Mouse (Mus musculus) frontal cortex, postnatal 25 days (tissue): Measurements from ENCODE around the gene March4.
A peak's percentile ranks its signal among the peaks of the same experiment; 100 is the strongest.

ENCODE experiments used
- DNase-seq, 2 experiments: peaks; one replicate each; pipeline ENCODE4 v3.0.0; 2022; ENCODE audit warnings: low spot score in 2 of 2

March4 gene

GRCm38 (mm10) chr1:72530516-72531196 is 6.1 kb downstream of the March4 start:
- no peak for DNase-seq

GRCm38 (mm10) chr1:72529192-72529591 is 7.5 kb downstream of the March4 start:
- no peak for DNase-seq

GRCm38 (mm10) chr1:72523601-72524000 is 13.1 kb downstream of the March4 start:
- DNase-seq = no peak

GRCm38 (mm10) chr1:72510778-72511520 is 25.8 kb downstream of the March4 start:
- no peak for DNase-seq

GRCm38 (mm10) chr1:72509551-72509950 is 27.2 kb downstream of the March4 start:
- DNase-seq = no peak

- no peak for DNase-seq
Measured at GRCm38 (mm10) chr1:72507670-72508069, 29.1 kb downstream of the March4 start.

- DNase-seq = no peak
Measured at GRCm38 (mm10) chr1:72506202-72506601, 30.5 kb downstream of the March4 start.

GRCm38 (mm10) chr1:72497609-72498008 is 39.1 kb downstream of the March4 start:
- no peak for DNase-seq

- DNase-seq = no peak
Measured at GRCm38 (mm10) chr1:72493454-72493853, 43.3 kb downstream of the March4 start.

- no peak for DNase-seq
Measured at GRCm38 (mm10) chr1:72492666-72493065, 44.1 kb downstream of the March4 start.

GRCm38 (mm10) chr1:72491307-72491706 is 45.4 kb downstream of the March4 start:
- DNase-seq = no peak

GRCm38 (mm10) chr1:72490801-72491200 is 45.9 kb downstream of the March4 start:
- DNase-seq = no peak

- DNase-seq = no peak
Measured at GRCm38 (mm10) chr1:72490193-72490592, 46.5 kb downstream of the March4 start.

GRCm38 (mm10) chr1:72476594-72476993 is 60.1 kb downstream of the March4 start:
- no peak for DNase-seq

GRCm38 (mm10) chr1:72469075-72469474 is 67.7 kb downstream of the March4 start:
- DNase-seq = no peak

- DNase-seq = no peak
Measured at GRCm38 (mm10) chr1:72468466-72469003, 68.2 kb downstream of the March4 start.

- peak; percentile 15 to 19 for DNase-seq
Measured at GRCm38 (mm10) chr1:72464926-72465583, 71.7 kb downstream of the March4 start.

GRCm38 (mm10) chr1:72462516-72462915 is 74.2 kb downstream of the March4 start:
- DNase-seq = no peak

GRCm38 (mm10) chr1:72457652-72458051 is 79.1 kb downstream of the March4 start:
- no peak for DNase-seq

GRCm38 (mm10) chr1:72455923-72456322 is 80.8 kb downstream of the March4 start:
- no peak for DNase-seq

- DNase-seq = no peak
Measured at GRCm38 (mm10) chr1:72454733-72455201, 82.0 kb downstream of the March4 start.

GRCm38 (mm10) chr1:72452839-72453238 is 83.9 kb downstream of the March4 start:
- no peak for DNase-seq
